Mouse (Mus musculus): ENCODE data around the gene Defb11.

- TF ChIP-seq TAL1 (IDR thresholded peaks at IDR 0.05; ENCODE audit: low read length): no peak
- no peak for TF ChIP-seq GATA1 (IDR thresholded peaks at IDR 0.05; ENCODE audit: low read length)
Observed at GRCm38 (mm10) chr8:21932610-21933009, 26.4 kb upstream of the Defb11 start, which contains the start of gene Defb15.
